Mouse (Mus musculus): Measurements from ENCODE around the gene Cdkn1a.
A peak's percentile ranks its signal among the peaks of the same experiment; 100 is the strongest.

Cdkn1a gene

GRCm38 (mm10) chr17:29083586-29083985 lies 7.2 kb upstream of the Cdkn1a start:
- DNase-seq: peak; percentile 86

- peak; percentile 77 for DNase-seq
Observed at GRCm38 (mm10) chr17:29084656-29085055, 6.1 kb upstream of the Cdkn1a start.

GRCm38 (mm10) chr17:29085266-29085665 lies 5.5 kb upstream of the Cdkn1a start:
- DNase-seq: peak; percentile 89

- peak; percentile 48 for DNase-seq
Observed at GRCm38 (mm10) chr17:29086916-29087315, 3.9 kb upstream of the Cdkn1a start.

GRCm38 (mm10) chr17:29091348-29091944 lies 670 bp downstream of the Cdkn1a start:
- DNase-seq: peak; percentile 90

GRCm38 (mm10) chr17:29092497-29092896 lies 1.7 kb downstream of the Cdkn1a start:
- peak; percentile 68 for DNase-seq

GRCm38 (mm10) chr17:29093110-29093952 lies 2.6 kb downstream of the Cdkn1a start:
- peak; percentile 99 for DNase-seq

GRCm38 (mm10) chr17:29093961-29094309 lies 3.2 kb downstream of the Cdkn1a start:
- DNase-seq: no peak

- peak; percentile 99 for DNase-seq
Observed at GRCm38 (mm10) chr17:29094310-29095181, 3.8 kb downstream of the Cdkn1a start.

GRCm38 (mm10) chr17:29095201-29095733 lies 4.5 kb downstream of the Cdkn1a start:
- DNase-seq: peak; percentile 100

- peak; percentile 78 for DNase-seq
Observed at GRCm38 (mm10) chr17:29096245-29096644, 5.5 kb downstream of the Cdkn1a start.

GRCm38 (mm10) chr17:29096851-29097561 lies 6.2 kb downstream of the Cdkn1a start:
- DNase-seq: peak; percentile 89

- peak; percentile 87 for DNase-seq
Observed at GRCm38 (mm10) chr17:29098291-29098690, 7.5 kb downstream of the Cdkn1a start.

- peak; percentile 85 for DNase-seq
Observed at GRCm38 (mm10) chr17:29099076-29099475, 8.3 kb downstream of the Cdkn1a start.

GRCm38 (mm10) chr17:29100627-29101026 lies 9.9 kb downstream of the Cdkn1a start:
- peak; percentile 42 for DNase-seq

GRCm38 (mm10) chr17:29110356-29110755 lies 19.6 kb downstream of the Cdkn1a start:
- peak; percentile 56 for DNase-seq

- peak; percentile 87 for DNase-seq
Observed at GRCm38 (mm10) chr17:29111332-29111731, 20.6 kb downstream of the Cdkn1a start.

- peak; percentile 88 for DNase-seq
Observed at GRCm38 (mm10) chr17:29113591-29114352, 23.0 kb downstream of the Cdkn1a start, which contains the start of gene Rab44. Rab44 (plus strand) TSS chr17:29114145.

GRCm38 (mm10) chr17:29116023-29116422 lies 25.2 kb downstream of the Cdkn1a start:
- DNase-seq: peak; percentile 63

- DNase-seq: peak; percentile 74
Observed at GRCm38 (mm10) chr17:29117006-29117648, 26.4 kb downstream of the Cdkn1a start.

GRCm38 (mm10) chr17:29118057-29118456 lies 27.3 kb downstream of the Cdkn1a start:
- DNase-seq: peak; percentile 59

Measured in heart, adult 11 months (tissue).